Mouse (Mus musculus): Measurements from ENCODE around the gene Hoxd4. TPM values are rescaled to one million over a fixed set of nuclear protein-coding genes. Genes with fewer than 3 reads are reported as not detected.

Hoxd4 gene
- total RNA-seq, 2 experiments from 2014 or later = not detected

DNA sequence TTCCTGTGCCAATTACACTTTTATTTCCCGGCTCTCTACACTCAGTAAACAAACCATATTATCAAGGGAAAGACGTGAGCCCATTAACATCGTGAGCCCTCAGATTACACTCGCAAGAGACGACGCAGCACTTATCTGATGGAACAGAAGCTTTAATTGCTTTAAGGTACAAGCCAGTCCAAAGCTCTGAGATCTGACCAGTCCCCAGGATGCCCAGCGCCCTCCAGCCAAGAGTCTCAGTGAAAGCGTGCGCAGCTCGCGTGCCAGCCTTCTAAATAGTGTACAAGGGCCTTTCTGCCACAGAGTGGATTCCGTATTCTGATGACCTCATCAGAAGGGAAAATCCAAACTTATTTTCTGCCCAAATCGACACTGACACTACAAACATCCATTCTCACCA is 50.2 kb downstream of the Hoxd4 start:
- ATAC-seq (replicated peaks; ENCODE audit: poor library complexity, severe bottlenecking) = no peak

DNA sequence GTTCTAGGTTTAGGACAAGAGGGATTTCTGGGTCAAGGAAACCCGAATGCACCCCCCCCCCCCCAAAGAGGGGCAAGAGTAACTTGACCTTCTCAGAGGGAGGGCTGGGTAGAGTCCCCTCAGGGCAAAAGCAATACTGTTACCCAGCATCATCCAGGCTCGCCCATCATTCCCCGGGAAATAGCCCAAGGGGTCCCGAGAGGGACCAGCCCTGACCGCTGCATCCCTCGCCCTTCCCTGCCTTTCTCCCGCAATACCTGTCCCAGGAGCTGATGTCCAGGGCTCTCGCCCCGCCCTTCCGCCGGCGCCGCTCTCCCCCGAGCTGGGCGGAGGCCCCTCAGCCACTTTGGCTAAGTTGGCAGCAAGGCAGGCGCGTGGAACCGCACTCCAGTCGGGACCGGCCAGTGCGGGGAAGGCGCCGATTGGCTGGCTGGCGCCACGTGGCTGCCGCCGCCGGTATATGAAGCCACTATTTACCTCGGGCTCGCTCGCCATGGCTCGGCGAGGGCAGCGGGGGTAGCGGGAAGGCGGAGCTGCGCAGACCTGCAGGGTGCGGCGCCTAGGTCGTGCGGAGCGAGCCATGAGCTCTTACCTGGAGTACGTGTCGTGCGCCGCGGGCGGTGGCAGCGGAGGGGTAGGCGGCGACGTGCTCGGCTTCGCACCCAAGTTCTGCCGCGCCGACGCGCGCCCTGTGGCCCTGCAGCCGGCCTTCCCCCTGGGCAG is 51.0 kb downstream of the Hoxd4 start, which contains the start of gene Hoxd1:
Hoxd1 (plus strand) TSS at position 459 of the 723 bp plus-strand sequence.
- ATAC-seq (replicated peaks; ENCODE audit: poor library complexity, severe bottlenecking) = peak; percentile 37; the same call in 1 of the 2 replicates

DNA sequence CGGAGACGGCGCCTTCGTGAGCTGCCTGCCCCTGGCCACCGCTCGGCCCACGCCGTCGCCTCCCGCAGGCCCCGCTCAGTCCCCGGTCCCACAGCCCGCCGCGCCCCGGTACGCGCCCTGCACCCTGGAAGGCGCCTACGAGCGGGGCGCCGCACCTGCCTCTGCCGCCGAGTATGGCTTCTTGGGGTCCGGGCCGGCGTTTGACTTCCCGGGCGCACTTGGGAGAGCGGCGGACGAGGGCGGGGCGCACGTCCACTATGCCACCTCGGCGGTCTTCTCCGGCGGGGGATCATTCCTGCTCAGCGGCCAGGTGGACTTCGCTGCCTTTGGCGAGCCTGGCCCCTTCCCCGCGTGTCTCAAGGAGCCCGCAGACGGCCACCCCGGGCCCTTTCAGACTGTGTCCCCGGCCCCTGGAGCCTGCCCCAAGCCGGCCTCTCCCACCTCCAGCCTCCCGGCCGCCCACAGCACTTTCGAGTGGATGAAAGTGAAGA is 51.6 kb downstream of the Hoxd4 start:
- peak; percentile 12; the same call in 1 of the 2 replicates for ATAC-seq (replicated peaks; ENCODE audit: poor library complexity, severe bottlenecking)

DNA sequence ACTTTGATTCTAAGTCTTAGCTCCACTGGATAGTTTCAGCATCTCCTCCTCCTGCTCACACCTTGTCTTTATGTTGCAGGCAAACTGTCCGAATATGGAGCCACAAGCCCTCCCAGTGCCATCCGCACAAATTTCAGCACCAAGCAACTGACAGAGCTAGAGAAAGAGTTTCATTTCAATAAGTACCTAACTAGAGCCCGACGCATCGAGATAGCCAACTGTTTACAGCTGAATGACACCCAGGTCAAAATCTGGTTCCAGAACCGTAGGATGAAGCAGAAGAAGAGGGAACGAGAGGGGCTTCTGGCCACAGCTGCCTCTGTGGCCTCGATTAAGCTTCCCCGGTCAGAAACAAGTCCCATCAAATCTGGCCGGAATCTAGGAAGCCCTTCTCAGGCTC is 52.2 kb downstream of the Hoxd4 start:
- ATAC-seq (replicated peaks; ENCODE audit: poor library complexity, severe bottlenecking) = no peak

DNA sequence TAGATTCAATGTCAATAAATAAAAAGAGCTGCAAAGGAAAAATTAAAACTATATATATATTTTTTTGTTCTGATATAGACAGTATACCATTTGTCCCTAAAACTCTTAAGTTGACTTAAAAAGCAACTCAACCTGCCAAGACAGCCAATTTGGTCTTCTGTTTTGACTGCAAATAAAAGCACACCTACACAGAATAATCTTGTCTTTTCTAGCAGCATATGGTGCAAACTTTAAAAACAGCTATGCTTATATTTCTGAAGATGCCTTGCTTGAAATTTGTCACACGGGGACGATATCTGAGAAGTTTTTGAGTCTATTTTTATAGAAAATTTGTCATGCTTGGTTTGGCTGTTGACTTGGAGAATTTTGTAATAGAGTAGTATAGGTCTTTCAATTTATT is 62.6 kb downstream of the Hoxd4 start:
- ATAC-seq (replicated peaks; ENCODE audit: poor library complexity, severe bottlenecking) = no peak

DNA sequence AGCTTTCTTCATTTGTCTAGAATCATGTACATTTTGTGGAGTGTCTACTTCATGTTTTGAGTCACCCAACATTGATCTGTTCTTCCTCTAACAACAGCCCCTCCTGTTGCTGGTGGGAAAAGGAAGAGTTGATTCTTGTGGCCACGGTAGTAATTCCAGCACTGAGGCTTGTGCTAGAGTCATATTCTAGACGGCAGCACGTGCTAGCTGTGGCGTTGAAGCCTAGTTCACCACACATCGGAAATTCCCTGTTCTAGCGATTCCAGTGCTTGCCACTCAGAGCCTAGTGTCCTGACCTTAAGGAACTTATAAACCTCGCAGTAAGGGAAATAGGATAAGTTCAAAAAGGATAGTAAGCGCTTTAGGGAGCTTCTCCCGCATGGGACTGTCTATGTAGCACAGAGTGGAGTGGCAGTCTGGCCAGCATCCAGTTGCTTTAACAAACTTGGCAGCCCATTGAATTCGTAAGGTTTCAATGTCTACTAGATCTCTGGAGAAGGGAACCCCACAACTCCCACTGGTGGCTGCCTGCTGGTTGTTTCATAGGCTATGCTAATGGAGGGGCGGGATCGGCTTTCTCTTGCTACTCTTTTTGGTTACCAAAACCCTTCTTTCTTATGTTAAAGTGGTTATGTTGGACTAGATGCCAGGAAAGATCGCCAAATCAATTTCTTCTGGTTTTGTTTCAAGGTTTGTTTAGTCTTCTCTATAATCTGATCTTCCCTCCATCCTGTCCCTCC is 66.0 kb downstream of the Hoxd4 start:
- no peak for ATAC-seq (replicated peaks; ENCODE audit: poor library complexity, severe bottlenecking)

Other genes with a start within 250 kb of the Hoxd4 start
- 21.6 and 38.0 TPM in 2 replicates for gene Lnpk, start 132.5 kb upstream of the Hoxd4 start, total RNA-seq (2014; fragmentation: Nextera tagmentation)
- 52.6 and 53.5 TPM in 2 replicates for gene Lnpk, start 132.5 kb upstream of the Hoxd4 start, total RNA-seq (2017)
- gene Evx2, start 52.4 kb upstream of the Hoxd4 start, total RNA-seq (2014; fragmentation: Nextera tagmentation) = not detected in 2 replicates
- not detected in 2 replicates for gene Evx2, start 52.4 kb upstream of the Hoxd4 start, total RNA-seq (2017)
- not detected in 2 replicates for gene Hoxd13, start 43.6 kb upstream of the Hoxd4 start, total RNA-seq (2014; fragmentation: Nextera tagmentation)
- not detected in 2 replicates for gene Hoxd13, start 43.6 kb upstream of the Hoxd4 start, total RNA-seq (2017)
- not detected in 2 replicates for gene Hoxd12, start 36.9 kb upstream of the Hoxd4 start, total RNA-seq (2014; fragmentation: Nextera tagmentation)
- gene Hoxd12, start 36.9 kb upstream of the Hoxd4 start, total RNA-seq (2017) = not detected in 2 replicates
- gene Hoxd11, start 32.4 kb upstream of the Hoxd4 start, total RNA-seq (2014; fragmentation: Nextera tagmentation) = not detected in 2 replicates
- not detected in 2 replicates for gene Hoxd11, start 32.4 kb upstream of the Hoxd4 start, total RNA-seq (2017)
- gene Hoxd10, start 20.0 kb upstream of the Hoxd4 start, total RNA-seq (2014; fragmentation: Nextera tagmentation) = not detected in 2 replicates
- gene Hoxd10, start 20.0 kb upstream of the Hoxd4 start, total RNA-seq (2017) = not detected in 2 replicates
- gene Hoxd9, start 14.2 kb upstream of the Hoxd4 start, total RNA-seq (2014; fragmentation: Nextera tagmentation) = not detected in 2 replicates
- gene Hoxd9, start 14.2 kb upstream of the Hoxd4 start, total RNA-seq (2017) = not detected in 2 replicates
- gene Hoxd8, start 7.3 kb upstream of the Hoxd4 start, total RNA-seq (2014; fragmentation: Nextera tagmentation) = not detected in 2 replicates
- not detected in 2 replicates for gene Hoxd8, start 7.3 kb upstream of the Hoxd4 start, total RNA-seq (2017)
- not detected in 2 replicates for gene Hoxd3, start within 50 bp of the Hoxd4 start, total RNA-seq (2014; fragmentation: Nextera tagmentation)
- gene Hoxd3, start within 50 bp of the Hoxd4 start, total RNA-seq (2017) = not detected in 2 replicates
- gene Gm28230, start 14.8 kb downstream of the Hoxd4 start, total RNA-seq (2014; fragmentation: Nextera tagmentation) = not detected in 2 replicates
- gene Gm28230, start 14.8 kb downstream of the Hoxd4 start, total RNA-seq (2017) = not detected in 2 replicates
- not detected in 2 replicates for gene Hoxd1, start 51.1 kb downstream of the Hoxd4 start, total RNA-seq (2014; fragmentation: Nextera tagmentation)
- gene Hoxd1, start 51.1 kb downstream of the Hoxd4 start, total RNA-seq (2017) = not detected in 2 replicates
- gene Mtx2, start 113.9 kb downstream of the Hoxd4 start, total RNA-seq (2014; fragmentation: Nextera tagmentation) = 48.7 and 52.4 TPM in 2 replicates
- gene Mtx2, start 113.9 kb downstream of the Hoxd4 start, total RNA-seq (2017) = 33.7 and 34.5 TPM in 2 replicates